Mouse (Mus musculus): ENCODE measurements around the gene Hpse2.

DNA sequence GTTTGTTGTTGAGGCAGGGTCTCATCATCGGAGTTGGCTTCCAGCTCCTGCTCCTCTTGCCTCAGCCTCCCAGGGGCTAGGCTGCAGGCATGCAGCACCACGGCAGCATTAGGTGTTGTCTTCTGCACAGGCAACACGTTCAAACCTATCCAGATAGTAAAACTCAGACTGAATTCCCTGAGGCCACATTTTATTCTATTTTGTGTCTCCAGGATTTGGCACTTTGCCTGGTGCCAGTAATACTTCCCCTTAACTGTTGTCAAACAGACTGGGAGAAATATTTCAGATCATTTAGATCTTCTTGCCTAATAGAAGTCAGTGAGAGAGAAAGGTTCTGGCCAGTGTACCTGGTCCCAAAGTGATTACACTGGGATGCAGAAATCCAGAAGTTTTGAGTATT, 458.5 kb downstream of the Hpse2 start:
- TF ChIP-seq CTCF (IDR thresholded peaks at IDR 0.05; ENCODE audit: insufficient read depth, low read length) (no peak), POLR2A (IDR thresholded peaks at IDR 0.05; ENCODE audit: borderline replicate concordance, extremely low read depth, low read depth, low read length) (no peak)
